Mouse (Mus musculus) inflammation-experienced regulatory T-cells (primary cell): ENCODE data around the gene Zfp212. TPM values are rescaled to one million over a fixed set of nuclear protein-coding genes. Genes with fewer than 3 reads are reported as not detected.

Source experiments
- polyA plus RNA-seq, 2 experiments: library from polyadenylated mRNA; unstranded; fragments of 100-300 nt; shearing (Covaris generic); gene quantifications; one replicate each; pipeline ENCODE4 v1.2.1; 2017

The Zfp212 gene
- 10 to 100 TPM; 15.1 to 16.4 TPM for polyA plus RNA-seq

DNA sequence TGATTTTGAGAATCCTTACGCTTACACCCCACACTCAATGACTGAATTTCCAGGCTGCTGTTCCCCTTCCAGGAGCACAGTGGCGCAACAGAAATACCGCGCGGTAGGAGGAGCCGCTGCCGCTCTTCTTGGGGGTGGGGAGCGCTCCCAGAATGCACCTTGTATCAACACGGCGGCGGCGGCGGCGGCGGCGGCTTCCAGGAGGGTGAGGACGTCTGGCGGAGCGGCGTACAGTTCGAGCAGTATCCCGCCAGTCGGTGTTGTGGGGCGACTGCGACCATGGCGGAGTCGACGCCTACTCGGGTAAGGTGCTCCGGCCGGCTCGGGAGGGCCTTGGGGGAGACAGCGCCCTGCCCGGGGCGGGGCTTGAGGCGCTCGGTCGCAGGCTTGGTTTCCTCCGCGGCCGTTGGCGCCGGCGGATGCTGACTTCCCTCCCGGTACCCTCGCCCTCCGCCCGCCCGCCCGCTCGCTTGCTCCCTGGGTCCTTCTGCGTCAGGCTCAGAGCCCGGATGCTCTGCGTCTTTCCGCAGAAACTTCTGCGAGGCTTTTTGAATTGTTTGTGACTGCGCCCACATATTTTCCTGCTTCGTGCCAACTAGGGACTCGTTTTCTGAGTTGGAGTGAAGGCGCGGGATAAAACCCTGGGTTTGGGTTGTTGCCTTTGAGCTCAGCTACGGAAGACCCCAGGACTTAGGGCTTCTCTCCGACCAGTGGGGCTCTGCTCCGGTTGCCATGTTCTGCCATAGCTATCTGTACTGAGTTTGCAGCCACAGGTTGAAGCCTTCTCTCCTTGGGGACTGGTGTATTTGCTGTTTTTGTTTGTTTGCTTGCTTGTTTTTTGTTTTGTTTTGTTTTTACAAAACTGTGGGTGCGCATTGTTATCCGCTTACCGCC is at the start of gene Zfp212:
Gene Zfp212, plus strand, starts transcription at position 30 of the 894 bp plus-strand sequence.

DNA sequence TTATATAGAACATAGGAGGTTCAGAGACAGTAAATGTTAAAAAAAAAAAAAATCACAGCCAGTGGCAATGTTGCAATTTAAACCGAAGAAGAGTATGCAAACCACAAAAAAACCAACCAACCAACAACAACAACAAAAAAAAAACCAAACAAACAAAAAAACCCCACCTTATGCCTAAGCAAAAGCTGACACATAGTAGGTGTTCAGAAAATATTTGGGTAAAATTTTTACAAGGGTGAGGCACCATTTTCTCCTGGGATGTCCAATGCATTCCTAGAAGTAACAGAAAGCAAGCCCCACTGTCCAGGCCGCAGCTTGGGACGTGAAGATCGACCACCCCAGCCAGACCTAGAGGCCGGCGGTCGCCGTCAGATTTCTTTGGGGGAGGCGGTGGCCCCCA is 43.2 kb upstream of the Zfp212 start, which contains the start of gene Zfp282:
Gene Zfp282, plus strand, starts transcription at position 147 of the 400 bp plus-strand sequence.

DNA sequence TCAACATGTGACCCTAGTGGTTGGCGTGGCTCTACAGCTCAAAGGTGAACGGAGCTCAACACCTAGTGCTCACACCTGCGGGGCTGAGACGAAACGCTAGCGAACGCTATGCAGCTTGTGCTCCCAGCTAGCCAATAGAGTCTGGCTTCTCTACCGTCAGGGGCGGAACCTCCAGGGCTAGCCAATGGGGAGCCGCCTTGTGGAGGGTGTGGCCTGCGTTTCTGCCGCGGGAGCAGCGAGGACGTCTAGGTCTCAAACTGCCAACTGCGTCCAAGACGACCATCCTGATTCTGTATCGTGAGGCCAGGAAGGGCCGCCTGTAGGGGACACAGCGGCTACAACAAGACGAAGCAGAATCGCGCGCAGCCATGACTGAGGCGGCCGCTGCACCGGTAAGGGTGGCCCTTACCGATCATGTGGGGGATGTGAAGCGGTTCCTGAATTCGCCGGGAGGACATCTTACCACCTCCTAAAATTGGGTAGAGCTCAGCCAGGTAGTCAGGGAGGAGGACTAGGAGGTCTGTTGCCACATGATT is 33.0 kb downstream of the Zfp212 start, which contains the start of gene Zfp956:
Gene Zfp956, plus strand, starts transcription at position 200 of the 536 bp plus-strand sequence.

Other genes starting within 250 kb of the Zfp212 start
- 100 to 1,000 TPM; 139 to 149 TPM for gene Pdia4, start 107.0 kb upstream of the Zfp212 start, polyA plus RNA-seq
- under 1 TPM in 1 of 2 experiments, not detected in 1; 0.36 TPM for gene Zfp786, start 89.6 kb upstream of the Zfp212 start, polyA plus RNA-seq
- gene Zfp398, start 84.8 kb upstream of the Zfp212 start, polyA plus RNA-seq = 10 to 100 TPM; 17.1 to 20.2 TPM
- 1 to 10 TPM; 5.7 to 8.7 TPM for gene Zfp282, start 43.3 kb upstream of the Zfp212 start, polyA plus RNA-seq
- 10 to 100 TPM; 24.8 to 32.2 TPM for gene Zfp956, start 32.9 kb downstream of the Zfp212 start, polyA plus RNA-seq
- gene Zfp777, start 128.4 kb downstream of the Zfp212 start, polyA plus RNA-seq = 10 to 100 TPM; 37.7 to 47.6 TPM
- gene Zfp746, start 166.1 kb downstream of the Zfp212 start, polyA plus RNA-seq = 10 to 100 TPM; 57.7 to 67.2 TPM